Mouse (Mus musculus) small intestine, adult 10 weeks (tissue): ENCODE data around the gene Lypla2. TPM values are rescaled to one million over a fixed set of nuclear protein-coding genes. Genes with fewer than 3 reads are reported as not detected.

Experiments used
- polyA plus RNA-seq: library from polyadenylated mRNA; stranded (reverse); fragments of 350-450 nt; fragmentation: Illumina TruSeq; extraction: RNeasy Lipid Tissue Mini Kit (QIAGEN cat#74804); gene quantifications from one replicate; pipeline ENCODE4 v1.2.3, GENCODE M21; 2014; ENCODE audit warnings: low replicate concordance

Lypla2 gene
- polyA plus RNA-seq: 0.33 TPM

DNA sequence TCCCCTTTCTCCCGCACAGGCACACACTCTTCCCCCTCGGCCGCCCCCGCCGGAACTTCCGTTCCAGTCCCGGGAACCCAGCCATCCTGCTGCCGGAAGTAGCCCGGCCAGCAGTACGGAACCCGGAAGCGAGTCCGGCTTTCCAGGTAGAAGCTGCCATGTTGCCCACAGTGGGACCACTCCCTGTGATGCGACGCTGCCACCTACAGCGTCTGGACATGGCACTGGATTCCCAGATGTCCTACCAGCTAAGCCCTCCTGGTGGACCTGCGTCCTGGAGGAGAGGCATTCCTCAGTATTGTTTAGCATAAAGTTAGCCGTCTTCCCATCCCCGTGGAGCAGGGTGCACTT, at the start of gene Lypla2:
Lypla2 (minus strand) TSS at position 71 of the 351 bp plus-strand sequence.

DNA sequence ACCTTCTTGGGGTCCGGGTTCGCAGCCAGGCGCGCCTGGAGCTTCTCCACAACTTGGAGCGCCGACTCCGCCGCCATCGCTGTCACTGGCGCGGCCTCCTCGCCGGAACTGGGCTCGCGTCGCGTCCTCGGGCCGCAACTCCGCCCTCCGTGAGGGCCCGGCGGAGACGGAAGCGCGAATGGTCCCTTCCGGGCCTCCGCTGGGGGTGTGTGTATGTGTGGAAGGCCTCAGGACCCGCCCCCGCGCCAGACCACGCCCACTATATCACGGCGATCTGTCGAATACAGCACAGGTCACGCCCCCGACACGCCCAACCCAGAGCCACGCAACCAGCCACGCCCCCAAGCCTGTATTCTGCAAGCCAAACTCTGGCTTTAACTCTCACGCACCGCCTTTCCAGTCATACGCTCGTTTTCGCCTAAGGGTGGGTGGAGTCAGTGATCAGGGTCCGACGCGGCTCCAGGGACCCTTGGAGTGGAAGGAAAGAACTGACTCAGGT, 49.2 kb upstream of the Lypla2 start, which contains the start of gene Eloa:
Eloa (minus strand) TSS at position 215 of the 499 bp plus-strand sequence.

DNA sequence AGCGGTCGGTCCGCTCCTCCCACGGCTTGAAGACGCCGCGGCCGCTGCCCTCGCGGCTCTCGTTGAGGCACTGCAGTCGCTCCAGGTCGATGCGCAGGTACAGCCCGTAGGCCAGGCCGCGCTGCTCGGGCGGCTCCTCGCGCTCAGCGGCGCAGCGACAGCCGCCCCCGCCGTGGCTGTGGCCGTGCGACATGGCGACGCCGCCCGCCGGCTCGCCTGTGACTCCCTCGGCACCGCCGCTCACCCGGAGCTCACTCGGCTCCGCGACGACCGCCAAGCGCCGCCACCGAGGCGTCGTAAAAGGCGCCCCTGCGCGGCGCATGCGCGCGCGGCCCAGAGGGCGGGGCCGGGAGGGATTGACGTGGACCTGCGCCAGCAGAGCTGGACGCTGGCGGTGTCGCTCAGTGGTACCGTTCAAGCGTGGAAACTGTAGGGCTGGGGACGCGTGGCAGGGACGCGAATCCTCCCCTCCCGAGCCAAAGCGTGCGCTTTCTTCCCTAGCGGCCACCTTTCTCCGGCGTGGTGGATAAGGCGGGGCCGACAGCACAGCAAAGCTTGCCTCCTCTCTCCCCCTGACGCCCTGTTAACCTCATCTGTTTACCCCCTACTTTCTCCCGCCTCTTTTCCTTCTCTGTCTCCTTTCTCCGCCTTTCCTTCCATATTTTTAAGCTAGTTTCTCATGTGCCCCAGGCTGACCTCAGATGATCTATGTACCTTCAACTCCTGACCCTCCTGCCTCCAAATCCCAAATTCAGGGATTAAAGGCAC, 14.7 kb upstream of the Lypla2 start, which contains the start of gene Pithd1:
Pithd1 (minus strand) TSS at position 322 of the 768 bp plus-strand sequence.

DNA sequence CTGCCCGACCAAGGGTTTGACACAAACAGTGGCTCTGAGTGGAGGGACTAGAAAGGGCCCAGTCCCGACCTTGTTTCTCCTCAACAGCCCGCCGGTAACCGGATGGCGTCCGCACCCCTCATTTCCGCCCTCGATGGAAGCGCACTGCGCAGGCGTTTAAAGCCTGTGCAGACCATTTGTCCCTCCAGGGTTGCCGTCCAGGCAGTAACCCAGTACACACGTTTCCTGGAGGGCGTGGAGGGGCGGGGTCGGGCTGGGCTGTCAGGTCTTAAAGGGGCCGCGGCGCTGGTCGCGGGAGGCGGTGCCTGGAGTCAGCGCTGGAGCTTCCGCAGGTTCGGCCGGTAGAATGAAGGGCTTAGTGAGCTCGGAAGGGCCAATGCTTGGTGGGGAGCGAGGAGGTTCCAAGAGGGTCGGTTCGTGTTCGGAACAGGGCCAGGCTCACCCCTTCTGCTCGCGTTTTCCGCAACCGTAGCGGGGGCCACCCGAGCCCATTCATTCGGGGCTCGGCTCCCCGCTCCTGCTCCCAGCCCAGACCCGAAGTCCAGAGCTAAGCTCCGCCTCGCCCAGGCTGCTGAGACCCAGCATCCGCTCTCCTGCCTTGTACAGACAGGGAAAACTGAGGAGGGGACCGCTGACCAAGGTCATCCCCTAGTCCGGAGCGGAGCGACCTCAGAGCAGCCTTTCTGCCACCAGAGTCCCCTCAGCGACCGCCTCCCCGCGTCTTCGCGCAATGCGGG, 8.8 kb downstream of the Lypla2 start, which contains the start of gene Gale:
Gale (plus strand) TSS at position 271 of the 737 bp plus-strand sequence.

DNA sequence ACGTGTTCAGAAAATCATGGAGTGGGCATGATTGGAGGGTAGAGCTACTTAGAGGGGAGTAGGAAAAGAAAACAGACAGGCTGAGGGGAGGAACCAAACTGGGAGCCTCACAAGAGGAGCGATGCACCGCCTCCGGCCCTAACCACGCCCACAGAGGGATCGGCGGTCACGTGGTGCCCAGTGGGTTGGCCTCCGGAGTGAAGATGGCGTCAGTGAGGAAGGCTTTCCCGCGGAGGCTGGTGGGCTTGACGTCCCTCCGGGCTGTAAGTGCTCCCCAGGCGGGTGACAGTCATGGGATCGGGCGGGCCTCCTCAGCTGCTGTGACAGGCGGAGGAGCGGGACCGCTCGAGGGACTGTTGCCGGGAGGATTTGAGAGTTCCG, 26.2 kb downstream of the Lypla2 start, which contains the start of gene Hmgcl:
Hmgcl (plus strand) TSS at position 171 of the 381 bp plus-strand sequence.

DNA sequence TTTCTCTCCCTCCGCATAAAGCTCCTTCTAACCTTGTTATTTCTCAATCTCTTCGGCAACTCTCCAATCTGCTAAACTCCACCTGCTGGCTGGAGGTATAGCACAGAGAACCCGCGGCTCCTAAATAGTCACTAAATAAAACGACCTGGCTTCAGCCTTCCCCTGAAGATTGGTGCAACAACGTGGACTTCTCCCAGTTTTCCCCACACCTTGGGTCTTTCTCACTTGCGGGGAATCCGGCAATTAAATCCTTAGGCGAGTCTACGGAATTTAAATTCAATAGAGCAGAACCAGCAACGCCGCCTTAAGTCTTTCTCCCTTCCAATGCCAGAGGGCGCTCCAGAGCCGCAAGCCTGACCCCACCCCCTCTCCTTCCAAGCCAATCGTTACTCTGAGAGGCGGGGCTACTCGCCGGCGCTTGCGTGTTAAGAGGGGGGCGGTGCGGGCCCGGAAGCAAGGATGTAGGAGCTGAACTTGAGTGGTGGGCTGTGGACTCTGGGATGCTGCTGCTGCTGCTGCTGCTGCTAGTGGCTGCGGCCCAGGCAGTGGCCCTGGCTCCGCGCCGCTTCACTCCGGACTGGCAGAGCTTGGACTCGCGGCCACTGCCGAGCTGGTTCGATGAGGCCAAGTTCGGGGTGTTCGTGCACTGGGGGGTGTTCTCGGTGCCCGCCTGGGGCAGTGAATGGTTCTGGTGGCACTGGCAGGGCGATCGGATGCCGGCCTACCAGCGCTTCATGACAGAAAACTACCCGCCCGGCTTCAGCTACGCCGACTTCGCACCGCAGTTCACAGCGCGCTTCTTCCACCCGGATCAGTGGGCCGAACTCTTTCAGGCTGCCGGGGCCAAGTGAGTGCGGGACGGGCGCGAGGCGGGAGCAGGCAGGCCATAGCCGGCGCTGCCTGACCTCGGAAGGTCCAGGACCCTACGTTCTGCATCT, 51.9 kb downstream of the Lypla2 start, which contains the start of gene Fuca1:
Fuca1 (plus strand) TSS at position 432 of the 938 bp plus-strand sequence.

Other genes starting within 250 kb of the Lypla2 start
- 2.0 TPM for gene Il22ra1, start 244.5 kb downstream of the Lypla2 start, polyA plus RNA-seq
- gene Myom3, start 212.9 kb downstream of the Lypla2 start, polyA plus RNA-seq: 1.4 TPM
- 241 TPM for gene Srsf10, start 116.9 kb downstream of the Lypla2 start, polyA plus RNA-seq
- 390 TPM for gene Pnrc2, start 98.8 kb downstream of the Lypla2 start, polyA plus RNA-seq
- 0.41 TPM for gene Cnr2, start 77.2 kb downstream of the Lypla2 start, polyA plus RNA-seq
- gene Fuca1, start 51.9 kb downstream of the Lypla2 start, polyA plus RNA-seq: 73.7 TPM
- 8.0 TPM for gene Hmgcl, start 26.2 kb downstream of the Lypla2 start, polyA plus RNA-seq
- 0.37 TPM for gene Gale, start 8.9 kb downstream of the Lypla2 start, polyA plus RNA-seq
- 37.9 TPM for gene Pithd1, start 14.6 kb upstream of the Lypla2 start, polyA plus RNA-seq
- 12.7 TPM for gene Eloa, start 49.1 kb upstream of the Lypla2 start, polyA plus RNA-seq
- 132 TPM for gene Rpl11, start 80.8 kb upstream of the Lypla2 start, polyA plus RNA-seq
- gene Id3, start 170.9 kb upstream of the Lypla2 start, polyA plus RNA-seq: 16.7 TPM
- 2.3 TPM for gene E2f2, start 199.8 kb upstream of the Lypla2 start, polyA plus RNA-seq
- not detected for gene Asap3, start 233.7 kb upstream of the Lypla2 start, polyA plus RNA-seq